Mouse (Mus musculus) liver, adult 2 months (tissue): Measurements from ENCODE around the gene Slc17a3. TPM values are rescaled to one million over a fixed set of nuclear protein-coding genes. Genes with fewer than 3 reads are reported as not detected.

ENCODE experiments used
- DNase-seq: peaks from one replicate; pipeline ENCODE4 v3.0.0-alpha.2; 2011; ENCODE audit warnings: low read depth, low spot score; ENCODE audit errors: extremely low read depth
- H3K27ac ChIP-seq: fragments of 200-500 bp; replicated peaks from 2 replicates; pipeline ENCODE4 v1.5.1; 2012; ENCODE audit warnings: low read depth, mild to moderate bottlenecking, control low read depth, inconsistent platforms, low read length; ENCODE audit not compliant: insufficient read depth
- H3K27me3 ChIP-seq: fragments of 200-500 bp; 2 replicates; pipeline ENCODE4 v1.6.1; 2012; ENCODE audit warnings: mild to moderate bottlenecking, moderate library complexity, low read length, inconsistent platforms; ENCODE audit not compliant: control insufficient read depth, insufficient read depth
- H3K36me3 ChIP-seq: fragments of 200-500 bp; 2 replicates; pipeline ENCODE4 v1.6.1; 2012; ENCODE audit warnings: low read length, inconsistent platforms; ENCODE audit not compliant: control insufficient read depth, insufficient read depth
- H3K4me1 ChIP-seq: fragments of 200-500 bp; 2 replicates; pipeline ENCODE4 v1.6.1; 2011; ENCODE audit warnings: low read length; ENCODE audit not compliant: control insufficient read depth, insufficient read depth
- H3K4me3 ChIP-seq: fragments of 200-500 bp; 2 replicates; pipeline ENCODE4 v1.5.1; 2011; ENCODE audit warnings: low read depth, mild to moderate bottlenecking, control low read depth, low read length, moderate library complexity; ENCODE audit not compliant: insufficient read depth
- H3K79me2 ChIP-seq: fragments of 200-500 bp; 2 replicates; pipeline ENCODE4 v1.6.1; 2012; ENCODE audit warnings: inconsistent platforms, mild to moderate bottlenecking, low read length, moderate library complexity; ENCODE audit not compliant: control insufficient read depth, insufficient read depth
- H3K9ac ChIP-seq: fragments of 200-500 bp; 2 replicates; pipeline ENCODE4 v1.6.1; 2012; ENCODE audit warnings: low read depth, mild to moderate bottlenecking, control low read depth, inconsistent platforms, low read length
- CTCF ChIP-seq: fragments of 200-500 bp; IDR thresholded peaks from 2 replicates; pipeline ENCODE4 v1.5.1; 2011; ENCODE audit warnings: low read depth, low read length, control low read depth
- POLR2A ChIP-seq: fragments of 200-500 bp; IDR thresholded peaks from 2 replicates; pipeline ENCODE4 v1.6.1; 2011; ENCODE audit warnings: low read length, control low read depth; ENCODE audit not compliant: insufficient read depth; ENCODE audit errors: extremely low read depth
- WGBS: fragments of 180-500 bp; shearing (Covaris S2); methylation state at CpG from one replicate; pipeline ENCODE4 v1.1.7; 2018; 5-methylcytosine and 5-hydroxymethylcytosine counted together
- polyA plus RNA-seq: library from polyadenylated mRNA; depleted of rRNA; stranded (reverse); fragments of >200 nt; gene quantifications from 2 replicates; pipeline ENCODE4 v1.2.3, GENCODE M21; 2012
- total RNA-seq: library from RNA; depleted of rRNA; stranded (reverse); fragments of >200 nt; gene quantifications from 2 replicates; pipeline ENCODE4 v1.2.3, GENCODE M21; 2014

Gene Slc17a3
- total and polyA plus RNA-seq, 2 experiments: 34.5 to 38.1 TPM

- DNase-seq: no peak
- Histone ChIP-seq H3K79me2 (peaks cover 6% of the 10 kb centered on the region; the same call in 1 of the 2 replicates), H3K4me3 (no peak overlapping the region), H3K27me3 (no peaks in the 10 kb centered on the region), H3K27ac (no peak overlapping the region), H3K4me1 (peaks cover 22% of the 10 kb centered on the region), H3K9ac (no peak overlapping the region), H3K36me3 (peaks cover 44% of the 10 kb centered on the region)
- no peak for TF ChIP-seq POLR2A
- 83% methylated on average over 4 of the region's 4 CpGs for WGBS
These were observed 6.6 kb downstream of the Slc17a3 start for GRCm38 (mm10) chr13:23845851-23846250.

- Histone ChIP-seq H3K79me2 (no peaks in the 10 kb centered on the region; the same call in 1 of the 2 replicates), H3K27ac (0 out of 2 replicates have a peak overlapping the region, but pooled peaks have one; percentile 29), H3K4me1 (peaks cover 10% of the 10 kb centered on the region), H3K36me3 (peaks cover 57% of the 10 kb centered on the region), H3K9ac (no peak overlapping the region), H3K4me3 (no peak overlapping the region), H3K27me3 (no peaks in the 10 kb centered on the region)
- 28% methylated on average over 2 of the region's 2 CpGs for WGBS
- DNase-seq: no peak
- no peak for TF ChIP-seq CTCF
- TF ChIP-seq POLR2A: no peak
These were observed 10.1 kb downstream of the Slc17a3 start for GRCm38 (mm10) chr13:23849299-23849698.

GRCm38 (mm10) chr13:23856401-23856800 is 17.2 kb downstream of the Slc17a3 start:
- no peak overlapping the region for H3K27ac ChIP-seq
- DNase-seq: no peak
- H3K4me3 ChIP-seq: no peak overlapping the region
- TF ChIP-seq CTCF (no peak), POLR2A (no peak)
- no peak overlapping the region for H3K9ac ChIP-seq
- H3K27me3 ChIP-seq: no peaks in the 10 kb centered on the region
- H3K79me2 ChIP-seq: no peaks in the 10 kb centered on the region
- peaks cover 63% of the 10 kb centered on the region for H3K36me3 ChIP-seq
- H3K4me1 ChIP-seq: 0 out of 2 replicates have a peak, but pooled peaks cover 1% of the 10 kb centered on the region
- 78% methylated on average over 3 of the region's 3 CpGs for WGBS

GRCm38 (mm10) chr13:23861815-23862214 is 22.6 kb downstream of the Slc17a3 start:
- no peak for DNase-seq
- Histone ChIP-seq H3K27me3 (no peaks in the 10 kb centered on the region), H3K4me1 (peaks cover 1% of the 10 kb centered on the region; the same call in 1 of the 2 replicates), H3K4me3 (no peak overlapping the region), H3K79me2 (no peaks in the 10 kb centered on the region), H3K36me3 (peaks cover 33% of the 10 kb centered on the region), H3K9ac (no peak overlapping the region), H3K27ac (no peak overlapping the region)
- TF ChIP-seq CTCF: no peak
- TF ChIP-seq POLR2A: no peak

DNA sequence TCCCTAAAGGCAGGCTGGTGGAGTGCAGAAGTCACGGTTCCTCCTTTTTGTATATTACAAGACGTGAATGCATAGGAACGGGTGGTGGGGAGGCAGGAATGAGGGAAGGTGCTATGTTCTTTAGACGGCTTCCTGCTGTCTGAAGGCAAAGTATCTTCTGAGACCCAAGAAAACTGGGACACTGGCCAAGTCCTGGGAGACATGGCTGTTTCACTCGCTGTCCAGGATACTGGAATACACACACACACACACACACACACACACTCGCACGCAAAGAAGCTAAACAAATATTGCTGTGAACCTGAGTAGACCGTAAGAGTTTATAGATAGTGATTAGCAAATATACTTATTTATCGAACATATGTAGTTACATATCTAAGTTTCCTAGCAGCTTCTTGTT is 25.5 kb downstream of the Slc17a3 start:
- DNase-seq: peak; percentile 64
- H3K4me1 ChIP-seq: peaks cover 15% of the 10 kb centered on the region
- H3K9ac ChIP-seq: no peak overlapping the region
- no peak overlapping the region for H3K4me3 ChIP-seq
- 37% methylated on average over 9 of the region's 9 CpGs for WGBS
- TF ChIP-seq POLR2A (no peak), CTCF (no peak)
- H3K27me3 ChIP-seq: no peaks in the 10 kb centered on the region
- H3K27ac ChIP-seq: peak overlapping the region; percentile 37
- no peaks in the 10 kb centered on the region for H3K79me2 ChIP-seq
- peaks cover 8% of the 10 kb centered on the region for H3K36me3 ChIP-seq

DNA sequence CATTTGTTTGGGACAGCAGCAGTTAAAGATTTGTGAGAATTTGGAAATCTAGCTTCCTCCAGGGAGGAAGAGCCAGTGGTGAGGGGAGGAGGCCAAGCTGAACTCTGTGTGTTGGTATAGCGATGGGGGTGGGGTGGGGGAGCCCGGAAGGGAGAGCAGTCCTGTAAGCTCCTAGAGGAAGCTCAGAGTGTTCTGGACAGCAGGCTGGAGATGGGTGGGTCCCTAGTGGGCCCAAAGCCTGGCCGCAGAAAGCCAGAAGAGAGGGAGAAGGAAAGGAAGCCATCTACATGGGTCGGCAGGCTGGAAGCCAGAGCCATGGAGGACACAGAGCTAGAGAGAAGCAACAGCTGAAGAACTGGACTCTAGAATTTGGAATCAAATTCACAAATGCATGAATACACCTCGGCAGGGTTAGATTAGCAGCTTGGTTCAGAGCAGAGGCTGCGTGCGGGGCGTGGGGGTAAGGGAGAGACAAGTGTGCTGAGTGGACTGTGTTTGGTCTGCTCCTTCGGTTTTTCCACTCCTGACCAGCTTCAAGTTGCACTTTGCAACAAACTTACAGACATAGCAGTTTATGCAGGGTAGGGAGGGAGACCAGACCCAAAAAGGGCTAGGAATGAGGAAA is 27.0 kb downstream of the Slc17a3 start:
- 0 out of 2 replicates have a peak, but pooled peaks have one; percentile 40 for TF ChIP-seq POLR2A
- no peak for TF ChIP-seq CTCF
- peak overlapping the region; percentile 51 for H3K4me3 ChIP-seq
- H3K27me3 ChIP-seq: no peaks in the 10 kb centered on the region
- peaks cover 20% of the 10 kb centered on the region for H3K4me1 ChIP-seq
- no peaks in the 10 kb centered on the region for H3K36me3 ChIP-seq
- H3K9ac ChIP-seq: peak overlapping the region; percentile 93
- WGBS: 10% methylated on average over 9 of the region's 9 CpGs
- peak; percentile 82 for DNase-seq
- peaks cover 3% of the 10 kb centered on the region; the same call in 1 of the 2 replicates for H3K79me2 ChIP-seq
- peak overlapping the region; percentile 98 for H3K27ac ChIP-seq
